Mouse (Mus musculus): ENCODE data around the gene Mboat1. TPM values are rescaled to one million over a fixed set of nuclear protein-coding genes. Genes with fewer than 3 reads are reported as not detected.

Gene Mboat1
- polyA plus RNA-seq, 1 experiment from 2014 or later, result 4.3 TPM

DNA sequence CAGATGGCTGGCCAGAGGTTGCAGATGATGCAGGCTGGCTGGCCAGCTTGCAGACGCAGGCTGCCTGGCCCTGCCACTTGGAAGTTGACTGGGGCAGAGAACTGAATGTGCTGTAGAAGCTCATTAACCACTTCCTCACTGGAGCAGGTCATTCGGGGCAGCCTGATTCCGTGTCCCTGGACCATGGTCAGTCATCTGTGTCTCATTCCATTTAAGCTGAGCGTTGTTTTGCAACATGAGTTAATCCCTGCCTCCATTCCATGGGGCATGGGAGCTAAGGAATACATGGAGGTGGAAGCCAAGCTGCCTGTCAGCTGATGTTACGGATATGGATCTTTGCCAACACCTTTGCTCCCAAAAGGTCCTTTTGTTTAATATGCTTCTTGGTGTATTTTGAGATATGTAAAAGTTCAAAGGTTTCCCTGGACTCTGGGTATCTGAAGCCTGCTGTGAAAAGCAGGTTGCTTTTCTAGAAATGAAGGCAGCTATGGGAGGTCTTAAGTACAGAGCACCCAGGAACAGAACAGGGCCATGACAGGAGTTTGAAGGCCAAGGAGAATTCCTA, 114.1 kb downstream of the Mboat1 start:
- no peaks in the 10 kb centered on the region for H3K36me3 ChIP-seq (ENCODE audit: control insufficient read depth, insufficient read depth, low read length)
- no peak for DNase-seq (ENCODE audit: low spot score)
- no peak overlapping the region for H3K27ac ChIP-seq (ENCODE audit: low read depth, low read length)
- no peak overlapping the region for H3K9ac ChIP-seq (ENCODE audit: low read depth, low read length)
- H3K4me1 ChIP-seq (replicated peaks; ENCODE audit: control insufficient read depth, insufficient read depth, low read length), result no peaks in the 10 kb centered on the region
- no peaks in the 10 kb centered on the region for H3K27me3 ChIP-seq (replicated peaks; ENCODE audit: control insufficient read depth, insufficient read depth, low read length)
- WGBS, result 60% methylated on average over 5 of the region's 5 CpGs
- H3K4me3 ChIP-seq (ENCODE audit: low read depth, low read length), result no peak overlapping the region
- no peak for ATAC-seq (replicated peaks; ENCODE audit: low FRiP score)
- H3K4me2 ChIP-seq, result no peak overlapping the region
- no peaks in the 10 kb centered on the region for H3K9me3 ChIP-seq (ENCODE audit: control insufficient read depth, low read length)

DNA sequence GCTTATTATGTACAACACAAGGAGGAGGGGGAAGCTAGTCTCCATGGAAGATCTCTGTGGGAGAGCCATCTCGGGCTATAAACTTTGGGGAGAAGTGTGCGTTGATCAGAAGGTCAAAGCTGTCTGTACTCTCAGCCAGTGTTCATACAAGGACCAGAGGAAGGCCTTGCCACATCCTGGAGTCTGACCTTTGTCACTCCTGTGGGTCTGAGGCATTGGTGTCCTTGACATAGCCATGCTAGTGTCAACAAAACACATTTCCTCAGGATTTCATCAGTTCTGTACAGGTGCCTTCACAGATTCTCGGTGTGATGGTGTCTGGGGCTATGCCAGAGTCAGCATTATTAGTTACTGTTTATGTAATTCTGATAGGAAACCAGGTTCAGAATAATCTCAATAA, 115.1 kb downstream of the Mboat1 start:
- no peak overlapping the region for H3K9ac ChIP-seq (ENCODE audit: low read depth, low read length)
- no peaks in the 10 kb centered on the region for H3K9me3 ChIP-seq (ENCODE audit: control insufficient read depth, low read length)
- no peaks in the 10 kb centered on the region for H3K4me1 ChIP-seq (replicated peaks; ENCODE audit: control insufficient read depth, insufficient read depth, low read length)
- no peak overlapping the region for H3K4me2 ChIP-seq
- H3K36me3 ChIP-seq (ENCODE audit: control insufficient read depth, insufficient read depth, low read length), result no peaks in the 10 kb centered on the region
- ATAC-seq (replicated peaks; ENCODE audit: low FRiP score) (no peak), DNase-seq (ENCODE audit: low spot score) (no peak)
- no peak overlapping the region for H3K4me3 ChIP-seq (ENCODE audit: low read depth, low read length)
- 71% methylated on average over 3 of the region's 3 CpGs for WGBS
- H3K27me3 ChIP-seq (replicated peaks; ENCODE audit: control insufficient read depth, insufficient read depth, low read length), result no peaks in the 10 kb centered on the region
- no peak overlapping the region for H3K27ac ChIP-seq (ENCODE audit: low read depth, low read length)

DNA sequence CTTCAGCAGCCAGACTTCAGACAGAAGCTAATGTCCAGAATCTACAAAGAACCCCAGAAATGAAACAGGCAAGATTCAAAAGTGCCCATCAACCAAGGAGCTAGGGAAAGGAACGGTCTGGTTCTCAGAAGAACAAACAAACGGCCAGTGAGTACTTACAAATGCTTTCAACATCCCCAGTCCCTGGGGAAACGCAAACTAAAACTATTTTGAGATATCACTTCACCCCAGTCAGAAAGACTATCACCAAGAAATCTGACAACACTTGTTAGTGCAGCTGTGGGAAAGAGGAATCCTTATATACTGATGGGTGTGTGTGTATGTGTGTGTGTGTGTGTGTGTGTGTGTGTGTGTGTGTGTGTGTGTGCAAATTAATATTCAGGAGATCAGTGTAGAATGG, 116.4 kb downstream of the Mboat1 start:
- no peak overlapping the region for H3K9ac ChIP-seq (ENCODE audit: low read depth, low read length)
- no peaks in the 10 kb centered on the region for H3K9me3 ChIP-seq (ENCODE audit: control insufficient read depth, low read length)
- H3K4me3 ChIP-seq (ENCODE audit: low read depth, low read length), result no peak overlapping the region
- no peaks in the 10 kb centered on the region for H3K27me3 ChIP-seq (replicated peaks; ENCODE audit: control insufficient read depth, insufficient read depth, low read length)
- 50% methylated on average over 3 of the region's 3 CpGs for WGBS
- no peak overlapping the region for H3K27ac ChIP-seq (ENCODE audit: low read depth, low read length)
- H3K4me1 ChIP-seq (replicated peaks; ENCODE audit: control insufficient read depth, insufficient read depth, low read length), result no peaks in the 10 kb centered on the region
- H3K4me2 ChIP-seq, result no peak overlapping the region
- ATAC-seq (replicated peaks; ENCODE audit: low FRiP score) (no peak), DNase-seq (ENCODE audit: low spot score) (no peak)
- no peaks in the 10 kb centered on the region for H3K36me3 ChIP-seq (ENCODE audit: control insufficient read depth, insufficient read depth, low read length)

DNA sequence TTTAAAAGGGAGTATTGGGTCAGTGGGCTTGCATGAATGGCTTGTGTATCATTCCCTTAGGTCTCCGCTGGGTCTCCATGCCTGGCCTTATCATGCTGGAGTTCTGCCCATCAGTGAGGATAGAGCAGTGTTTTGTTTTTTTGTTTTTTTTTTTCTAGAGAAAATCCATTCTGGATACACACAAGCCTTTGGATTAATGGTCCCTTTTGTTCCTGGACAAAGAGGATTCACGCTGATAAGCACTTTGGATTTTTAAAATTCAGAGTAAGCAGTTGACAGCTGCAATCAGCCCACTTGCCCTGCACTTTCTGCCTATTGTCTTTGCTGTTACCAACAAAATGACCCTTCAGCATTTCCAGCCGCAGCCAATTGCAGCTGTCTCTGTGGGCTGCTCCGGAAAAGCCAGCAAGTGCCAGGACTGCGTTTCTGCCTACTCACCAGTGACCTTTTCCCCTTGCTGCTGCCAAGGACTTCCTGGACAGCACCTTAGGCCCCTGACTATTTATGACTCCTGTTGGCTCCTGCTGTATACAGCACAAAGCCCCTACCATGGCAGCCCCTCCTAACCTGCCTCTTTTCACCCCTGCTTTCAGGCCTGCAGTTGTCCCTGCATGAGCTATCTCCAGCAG, 117.5 kb downstream of the Mboat1 start:
- H3K4me3 ChIP-seq (ENCODE audit: low read depth, low read length), result no peak overlapping the region
- no peak overlapping the region for H3K4me2 ChIP-seq
- H3K9me3 ChIP-seq (ENCODE audit: control insufficient read depth, low read length), result no peaks in the 10 kb centered on the region
- no peaks in the 10 kb centered on the region for H3K27me3 ChIP-seq (replicated peaks; ENCODE audit: control insufficient read depth, insufficient read depth, low read length)
- ATAC-seq (replicated peaks; ENCODE audit: low FRiP score), result no peak
- DNase-seq (ENCODE audit: low spot score), result no peak
- no peaks in the 10 kb centered on the region for H3K36me3 ChIP-seq (ENCODE audit: control insufficient read depth, insufficient read depth, low read length)
- H3K9ac ChIP-seq (ENCODE audit: low read depth, low read length), result no peak overlapping the region
- 45% methylated on average over 5 of the region's 5 CpGs for WGBS
- H3K4me1 ChIP-seq (replicated peaks; ENCODE audit: control insufficient read depth, insufficient read depth, low read length), result no peaks in the 10 kb centered on the region
- H3K27ac ChIP-seq (ENCODE audit: low read depth, low read length), result no peak overlapping the region

DNA sequence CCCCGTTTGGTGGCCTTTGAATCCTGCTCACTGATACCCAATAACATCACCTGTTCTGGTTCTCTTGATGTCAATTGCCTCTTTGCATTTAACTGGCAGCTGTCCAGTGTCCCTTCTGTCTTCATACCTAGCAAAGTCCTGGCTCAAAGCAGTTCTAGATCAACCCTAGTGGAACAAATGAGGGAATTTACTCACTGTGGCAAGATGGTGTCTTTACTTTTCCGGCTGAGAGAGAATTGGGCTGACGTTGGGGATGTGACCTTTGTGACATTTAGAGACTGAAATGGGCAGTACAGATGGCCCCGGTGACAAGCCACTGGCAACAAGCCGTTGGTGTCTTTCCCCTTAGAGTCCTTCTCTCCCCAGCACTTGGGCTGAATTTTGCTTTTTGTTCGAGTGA, 118.1 kb downstream of the Mboat1 start:
- H3K9me3 ChIP-seq (ENCODE audit: control insufficient read depth, low read length), result no peaks in the 10 kb centered on the region
- H3K9ac ChIP-seq (ENCODE audit: low read depth, low read length), result no peak overlapping the region
- H3K4me1 ChIP-seq (replicated peaks; ENCODE audit: control insufficient read depth, insufficient read depth, low read length), result no peaks in the 10 kb centered on the region
- DNase-seq (ENCODE audit: low spot score) (no peak), ATAC-seq (replicated peaks; ENCODE audit: low FRiP score) (no peak)
- no peaks in the 10 kb centered on the region for H3K36me3 ChIP-seq (ENCODE audit: control insufficient read depth, insufficient read depth, low read length)
- no peaks in the 10 kb centered on the region for H3K27me3 ChIP-seq (replicated peaks; ENCODE audit: control insufficient read depth, insufficient read depth, low read length)
- 83% methylated on average over 6 of the region's 6 CpGs for WGBS
- no peak overlapping the region for H3K4me3 ChIP-seq (ENCODE audit: low read depth, low read length)
- H3K27ac ChIP-seq (ENCODE audit: low read depth, low read length), result no peak overlapping the region
- H3K4me2 ChIP-seq, result no peak overlapping the region

DNA sequence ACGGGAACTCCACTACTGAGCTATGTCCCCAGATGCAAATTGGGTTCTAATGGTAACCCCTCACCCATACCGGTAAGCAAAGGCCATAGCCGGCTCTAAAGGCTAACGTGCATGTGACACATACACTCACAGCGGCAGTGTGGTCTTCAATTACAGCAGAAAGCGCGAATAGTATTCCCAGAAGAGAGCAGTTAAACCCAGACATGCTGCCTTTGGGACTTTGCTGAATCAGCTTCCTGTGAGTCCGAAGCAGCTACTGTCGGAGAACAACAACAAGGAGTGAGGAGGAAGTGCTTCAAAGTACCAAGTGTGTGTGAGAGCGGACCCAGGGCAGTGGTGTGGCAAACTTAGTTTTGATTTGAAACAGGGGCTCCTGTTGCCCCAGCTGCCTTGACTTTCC, 122.5 kb downstream of the Mboat1 start:
- no peak overlapping the region for H3K4me2 ChIP-seq
- H3K9ac ChIP-seq (ENCODE audit: low read depth, low read length), result no peak overlapping the region
- no peak overlapping the region for H3K27ac ChIP-seq (ENCODE audit: low read depth, low read length)
- no peaks in the 10 kb centered on the region for H3K4me1 ChIP-seq (replicated peaks; ENCODE audit: control insufficient read depth, insufficient read depth, low read length)
- no peaks in the 10 kb centered on the region for H3K27me3 ChIP-seq (replicated peaks; ENCODE audit: control insufficient read depth, insufficient read depth, low read length)
- H3K9me3 ChIP-seq (ENCODE audit: control insufficient read depth, low read length), result no peaks in the 10 kb centered on the region
- 61% methylated on average over 10 of the region's 10 CpGs for WGBS
- no peak overlapping the region for H3K4me3 ChIP-seq (ENCODE audit: low read depth, low read length)
- DNase-seq (ENCODE audit: low spot score) (no peak), ATAC-seq (replicated peaks; ENCODE audit: low FRiP score) (no peak)
- no peaks in the 10 kb centered on the region for H3K36me3 ChIP-seq (ENCODE audit: control insufficient read depth, insufficient read depth, low read length)

DNA sequence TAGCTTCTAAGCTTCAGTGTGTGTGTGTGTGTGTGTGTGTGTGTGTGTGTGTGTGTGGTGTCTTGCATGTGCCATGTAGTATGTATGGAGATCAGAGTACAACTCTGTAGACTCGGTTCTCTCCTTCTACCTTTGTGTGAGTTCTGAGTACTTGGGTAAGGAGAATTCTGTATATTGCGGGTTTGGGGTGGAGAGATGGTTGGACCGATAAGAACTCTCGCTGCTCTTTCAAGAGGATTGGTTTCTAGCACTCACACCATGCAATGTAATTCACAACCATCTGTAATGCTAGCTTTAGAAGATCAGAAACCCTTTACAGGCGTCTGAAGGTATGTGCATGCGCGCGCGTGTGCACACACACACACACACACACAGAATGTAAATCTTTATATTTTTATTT, 123.0 kb downstream of the Mboat1 start:
- Histone ChIP-seq H3K4me1 (replicated peaks; ENCODE audit: control insufficient read depth, insufficient read depth, low read length) (no peaks in the 10 kb centered on the region), H3K4me3 (ENCODE audit: low read depth, low read length) (no peak overlapping the region), H3K27me3 (replicated peaks; ENCODE audit: control insufficient read depth, insufficient read depth, low read length) (no peaks in the 10 kb centered on the region), H3K9me3 (ENCODE audit: control insufficient read depth, low read length) (no peaks in the 10 kb centered on the region), H3K36me3 (ENCODE audit: control insufficient read depth, insufficient read depth, low read length) (no peaks in the 10 kb centered on the region), H3K9ac (ENCODE audit: low read depth, low read length) (no peak overlapping the region), H3K27ac (ENCODE audit: low read depth, low read length) (no peak overlapping the region), H3K4me2 (no peak overlapping the region)
- no peak for ATAC-seq (replicated peaks; ENCODE audit: low FRiP score)
- no peak for DNase-seq (ENCODE audit: low spot score)
- 83% methylated on average over 9 of the region's 9 CpGs for WGBS

DNA sequence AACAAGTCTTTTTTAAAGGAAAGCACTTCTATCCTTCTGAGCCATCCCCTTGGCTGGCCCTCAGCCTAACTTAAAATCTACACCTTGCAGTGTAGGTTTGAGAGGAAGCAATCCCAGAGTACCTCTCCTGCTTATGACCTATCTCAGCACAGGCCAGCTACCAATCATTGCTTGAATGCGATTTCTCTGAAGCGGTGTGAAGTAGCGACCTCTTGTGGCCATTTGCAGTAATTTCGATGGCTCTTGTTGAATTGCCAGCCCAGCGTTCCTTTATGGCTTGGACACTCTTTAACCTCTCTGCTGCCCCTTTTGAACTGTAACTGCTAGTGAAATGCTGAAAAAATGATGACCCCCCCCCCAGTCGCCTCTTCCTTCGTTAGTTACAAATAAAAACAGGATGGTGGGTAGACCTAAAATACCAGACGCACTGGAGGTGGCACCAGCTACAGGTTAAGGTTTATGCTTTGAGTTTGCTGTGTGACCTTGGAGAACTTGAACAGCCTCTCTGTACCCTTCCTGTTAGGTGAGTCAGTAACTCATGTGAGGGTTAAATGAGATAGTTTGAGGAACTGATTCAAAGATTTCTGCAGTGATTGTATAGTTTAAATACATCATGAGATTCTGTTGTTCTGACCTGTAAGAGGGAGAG, 123.7 kb downstream of the Mboat1 start:
- H3K36me3 ChIP-seq (ENCODE audit: control insufficient read depth, insufficient read depth, low read length), result no peaks in the 10 kb centered on the region
- ATAC-seq (replicated peaks; ENCODE audit: low FRiP score), result 0 out of 2 replicates have a peak, but pooled peaks have one; percentile 20
- H3K27ac ChIP-seq (ENCODE audit: low read depth, low read length), result no peak overlapping the region
- no peak overlapping the region for H3K4me2 ChIP-seq
- no peaks in the 10 kb centered on the region for H3K27me3 ChIP-seq (replicated peaks; ENCODE audit: control insufficient read depth, insufficient read depth, low read length)
- DNase-seq (ENCODE audit: low spot score), result peak; percentile 49
- no peak overlapping the region for H3K4me3 ChIP-seq (ENCODE audit: low read depth, low read length)
- H3K9ac ChIP-seq (ENCODE audit: low read depth, low read length), result no peak overlapping the region
- no peaks in the 10 kb centered on the region for H3K4me1 ChIP-seq (replicated peaks; ENCODE audit: control insufficient read depth, insufficient read depth, low read length)
- 12% methylated on average over 8 of the region's 8 CpGs for WGBS
- no peaks in the 10 kb centered on the region for H3K9me3 ChIP-seq (ENCODE audit: control insufficient read depth, low read length)

DNA sequence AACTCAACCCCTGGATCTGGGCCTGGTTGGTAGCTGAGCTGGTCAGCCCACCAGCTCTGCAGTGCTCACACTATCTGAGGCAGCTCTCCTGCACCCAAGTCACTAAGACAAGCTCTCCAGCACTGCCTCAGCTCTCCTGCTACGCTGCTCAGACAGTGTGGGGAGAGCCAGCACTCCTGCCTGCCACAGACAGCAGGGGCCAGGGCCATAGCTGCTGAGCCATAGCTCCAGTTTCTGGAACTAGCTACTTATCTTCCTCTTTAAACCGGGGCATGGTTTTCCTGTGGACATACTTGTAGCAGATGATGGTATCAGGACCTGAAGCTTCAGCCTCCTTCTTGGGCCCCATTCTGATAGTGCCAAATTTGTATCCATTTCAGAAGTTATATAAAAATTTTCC, 127.4 kb downstream of the Mboat1 start:
- no peak overlapping the region for H3K4me3 ChIP-seq (ENCODE audit: low read depth, low read length)
- DNase-seq (ENCODE audit: low spot score), result no peak
- H3K36me3 ChIP-seq (ENCODE audit: control insufficient read depth, insufficient read depth, low read length), result no peaks in the 10 kb centered on the region
- 53% methylated on average over 2 of the region's 2 CpGs for WGBS
- H3K9me3 ChIP-seq (ENCODE audit: control insufficient read depth, low read length), result no peaks in the 10 kb centered on the region
- H3K27me3 ChIP-seq (replicated peaks; ENCODE audit: control insufficient read depth, insufficient read depth, low read length), result no peaks in the 10 kb centered on the region
- H3K4me1 ChIP-seq (replicated peaks; ENCODE audit: control insufficient read depth, insufficient read depth, low read length), result no peaks in the 10 kb centered on the region
- no peak for ATAC-seq (replicated peaks; ENCODE audit: low FRiP score)
- no peak overlapping the region for H3K27ac ChIP-seq (ENCODE audit: low read depth, low read length)
- no peak overlapping the region for H3K9ac ChIP-seq (ENCODE audit: low read depth, low read length)
- H3K4me2 ChIP-seq, result no peak overlapping the region
